Mouse (Mus musculus) forebrain, embryonic 12.5 days (tissue): ENCODE results near the gene Smco4. TPM values are rescaled to one million over a fixed set of nuclear protein-coding genes. Genes with fewer than 3 reads are reported as not detected.

Experiments used
- ATAC-seq: fragments of 200-750 bp; cut with Nextera tagmentation; 2 replicates; pipeline ENCODE4 v1.8.0; 2017; ENCODE audit warnings: moderate TSS enrichment; ENCODE audit not compliant: low FRiP score
- H3K27ac ChIP-seq: fragments of 300-500 bp; sonication (generic); 2 replicates; pipeline ENCODE4 v1.5.1; 2016; ENCODE audit warnings: mild to moderate bottlenecking
- H3K27me3 ChIP-seq: fragments of 300-500 bp; sonication (generic); 2 replicates; pipeline ENCODE4 v1.6.1; 2016; ENCODE audit warnings: mild to moderate bottlenecking
- H3K36me3 ChIP-seq: fragments of 300-500 bp; sonication (generic); replicated peaks from 2 replicates; pipeline ENCODE4 v1.6.1; 2016; ENCODE audit warnings: mild to moderate bottlenecking
- H3K4me1 ChIP-seq: fragments of 300-500 bp; sonication (generic); 2 replicates; pipeline ENCODE4 v1.6.1; 2016
- H3K4me2 ChIP-seq: fragments of 300-500 bp; sonication (generic); 2 replicates; pipeline ENCODE4 v1.6.1; 2016; ENCODE audit warnings: mild to moderate bottlenecking, moderate library complexity
- H3K4me3 ChIP-seq: fragments of 300-500 bp; sonication (generic); replicated peaks from 2 replicates; pipeline ENCODE4 v1.5.1; 2016; ENCODE audit warnings: mild to moderate bottlenecking
- H3K9ac ChIP-seq: fragments of 300-500 bp; sonication (generic); 2 replicates; pipeline ENCODE4 v1.6.1; 2016; ENCODE audit warnings: mild to moderate bottlenecking
- H3K9me3 ChIP-seq: fragments of 300-500 bp; sonication (generic); 2 replicates; pipeline ENCODE4 v1.6.1; 2016
- WGBS: fragments of 180-500 bp; shearing (Covaris S2); methylation state at CpG from one replicate; pipeline ENCODE4 v1.1.7; 2016; 5-methylcytosine and 5-hydroxymethylcytosine counted together
- polyA plus RNA-seq: library from polyadenylated mRNA; unstranded; fragments of >200 nt; fragmentation: Nextera tagmentation; extraction: Ambion mirVana; gene quantifications from 2 replicates; pipeline ENCODE4 v1.2.1, GENCODE M21; 2016

Smco4 gene
- polyA plus RNA-seq, 1 experiment from 2014 or later, result 2.6 TPM

DNA sequence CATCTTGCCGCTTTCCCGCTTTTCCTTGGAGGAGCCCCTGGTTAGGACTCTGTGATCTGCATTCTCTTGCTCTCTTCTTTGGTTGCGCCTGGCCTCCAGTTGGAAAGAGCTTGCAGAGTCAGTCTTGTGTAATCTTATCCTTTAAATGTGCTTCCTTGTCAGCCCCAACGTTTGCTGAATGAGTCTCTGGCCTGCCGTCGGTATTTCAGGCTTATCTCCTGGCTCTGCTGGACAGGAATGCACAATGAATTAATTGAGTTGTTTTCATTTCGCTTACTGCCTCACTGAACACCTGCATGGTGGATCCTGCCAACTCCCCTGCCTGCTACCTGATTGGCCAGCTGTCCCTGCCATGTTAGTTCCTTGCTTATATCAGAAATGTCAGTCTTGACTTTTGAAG is 19.7 kb downstream of the Smco4 start:
- H3K4me3 ChIP-seq, result no peak overlapping the region
- no peak for ATAC-seq
- H3K27ac ChIP-seq, result no peak overlapping the region
- H3K4me1 ChIP-seq, result peaks cover 17% of the 10 kb centered on the region
- no peak overlapping the region for H3K4me2 ChIP-seq
- no peaks in the 10 kb centered on the region for H3K27me3 ChIP-seq
- no peak overlapping the region for H3K9ac ChIP-seq
- H3K36me3 ChIP-seq, result no peaks in the 10 kb centered on the region
- 56% methylated on average over 7 of the region's 7 CpGs for WGBS
- H3K9me3 ChIP-seq, result no peaks in the 10 kb centered on the region

DNA sequence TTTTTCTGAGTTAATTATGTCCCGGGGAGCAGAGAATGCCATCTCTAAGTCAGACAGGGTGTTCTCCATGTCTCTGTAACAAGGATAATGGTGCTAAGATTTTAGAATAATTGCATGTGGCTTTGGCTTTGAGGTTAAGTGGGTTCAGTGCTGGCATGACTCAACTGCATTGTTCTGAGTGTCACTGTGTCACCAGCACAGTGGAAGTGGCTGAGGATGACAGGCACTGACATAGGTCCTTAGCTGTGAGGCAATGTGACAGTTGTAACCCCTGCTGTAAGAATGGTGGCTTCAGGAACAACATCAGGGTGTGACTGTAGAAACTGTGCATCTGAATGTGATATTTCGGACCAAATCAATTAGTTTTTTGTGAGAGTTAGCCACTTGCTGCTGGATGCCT is 22.8 kb downstream of the Smco4 start:
- no peak for ATAC-seq
- no peak overlapping the region for H3K4me2 ChIP-seq
- WGBS, result 47% methylated on average over 2 of the region's 2 CpGs
- H3K27ac ChIP-seq, result no peak overlapping the region
- H3K27me3 ChIP-seq, result no peaks in the 10 kb centered on the region
- H3K9me3 ChIP-seq, result no peaks in the 10 kb centered on the region
- no peak overlapping the region for H3K9ac ChIP-seq
- H3K4me1 ChIP-seq, result peaks cover 7% of the 10 kb centered on the region
- H3K36me3 ChIP-seq, result no peaks in the 10 kb centered on the region
- no peak overlapping the region for H3K4me3 ChIP-seq

DNA sequence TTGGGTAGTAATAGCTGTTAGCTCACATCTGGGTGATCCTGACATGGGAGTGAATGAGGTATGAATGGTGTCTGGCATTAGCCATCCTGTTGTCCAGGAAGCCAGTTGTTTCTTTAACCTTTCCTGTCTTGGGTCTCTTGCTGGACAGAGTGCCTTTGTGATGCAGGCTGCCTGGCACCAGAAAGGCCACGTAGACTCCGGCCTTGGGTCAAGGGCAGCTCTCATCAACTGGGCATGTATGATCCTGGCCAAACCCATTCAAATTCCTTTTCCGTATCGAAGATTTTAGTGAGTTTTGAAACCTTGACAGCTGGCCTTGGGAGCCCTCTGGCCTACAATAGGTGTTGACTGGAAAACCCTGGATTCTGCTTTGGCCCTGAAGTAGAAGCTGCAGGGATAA is 24.7 kb downstream of the Smco4 start:
- no peaks in the 10 kb centered on the region for H3K27me3 ChIP-seq
- ATAC-seq, result no peak
- H3K9me3 ChIP-seq, result no peaks in the 10 kb centered on the region
- 88% methylated on average over 4 of the region's 4 CpGs for WGBS
- no peak overlapping the region for H3K4me2 ChIP-seq
- H3K4me1 ChIP-seq, result peaks cover 5% of the 10 kb centered on the region; the same call in 1 of the 2 replicates
- H3K9ac ChIP-seq, result no peak overlapping the region
- H3K4me3 ChIP-seq, result no peak overlapping the region
- H3K27ac ChIP-seq, result no peak overlapping the region
- no peaks in the 10 kb centered on the region for H3K36me3 ChIP-seq

DNA sequence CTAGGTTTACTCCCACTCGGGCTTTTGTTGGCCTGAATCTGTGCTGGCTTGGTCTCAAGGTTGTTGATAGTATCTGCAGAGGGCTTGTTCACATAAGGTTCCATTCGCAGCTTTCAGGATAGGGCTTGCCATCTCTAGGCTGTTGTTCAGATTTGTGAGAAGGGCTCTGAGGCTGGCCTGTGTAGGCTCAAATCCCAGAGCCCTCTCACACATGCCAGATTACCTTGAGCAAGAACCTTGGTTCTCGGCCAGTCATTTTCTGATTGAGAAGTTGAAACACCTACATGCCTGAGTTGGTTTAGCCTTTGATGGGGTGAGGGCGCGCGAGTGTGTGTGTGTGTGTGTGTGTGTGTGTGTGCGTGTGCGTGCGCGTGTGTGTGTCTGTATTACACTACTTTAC is 29.1 kb downstream of the Smco4 start:
- no peak for ATAC-seq
- WGBS, result 93% methylated on average over 10 of the region's 10 CpGs

DNA sequence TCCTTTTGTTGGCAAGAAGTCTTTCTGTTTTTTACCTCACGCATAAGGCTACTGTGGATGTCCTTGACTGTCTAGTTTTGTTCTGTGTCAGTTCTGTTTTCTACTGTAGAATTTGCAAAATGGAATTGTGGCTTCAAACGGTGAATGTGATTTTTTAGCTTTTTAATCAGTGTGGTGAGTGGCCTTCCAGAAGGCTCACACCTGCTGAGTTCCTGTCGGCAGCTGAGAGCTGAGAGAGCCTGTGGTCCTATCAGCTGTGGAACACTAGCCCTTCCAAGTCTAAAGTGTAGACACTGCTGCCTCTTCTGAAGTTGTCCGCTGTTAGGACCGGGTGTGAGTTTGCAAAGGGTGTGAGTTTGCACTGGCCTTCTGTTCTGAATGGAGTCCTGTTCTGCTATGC is 29.7 kb downstream of the Smco4 start:
- 86% methylated on average over 5 of the region's 5 CpGs for WGBS
- Histone ChIP-seq H3K9ac (no peak overlapping the region), H3K4me1 (no peaks in the 10 kb centered on the region), H3K4me2 (no peak overlapping the region), H3K4me3 (no peak overlapping the region), H3K27me3 (no peaks in the 10 kb centered on the region), H3K9me3 (no peaks in the 10 kb centered on the region), H3K27ac (no peak overlapping the region), H3K36me3 (no peaks in the 10 kb centered on the region)
- ATAC-seq, result no peak

More for the DNA sequence above, 29.1 kb downstream of the Smco4 start:
- Histone ChIP-seq H3K27ac (no peak overlapping the region), H3K4me2 (no peak overlapping the region), H3K36me3 (no peaks in the 10 kb centered on the region), H3K27me3 (no peaks in the 10 kb centered on the region), H3K9ac (no peak overlapping the region), H3K4me3 (no peak overlapping the region), H3K4me1 (no peaks in the 10 kb centered on the region), H3K9me3 (no peaks in the 10 kb centered on the region)

DNA sequence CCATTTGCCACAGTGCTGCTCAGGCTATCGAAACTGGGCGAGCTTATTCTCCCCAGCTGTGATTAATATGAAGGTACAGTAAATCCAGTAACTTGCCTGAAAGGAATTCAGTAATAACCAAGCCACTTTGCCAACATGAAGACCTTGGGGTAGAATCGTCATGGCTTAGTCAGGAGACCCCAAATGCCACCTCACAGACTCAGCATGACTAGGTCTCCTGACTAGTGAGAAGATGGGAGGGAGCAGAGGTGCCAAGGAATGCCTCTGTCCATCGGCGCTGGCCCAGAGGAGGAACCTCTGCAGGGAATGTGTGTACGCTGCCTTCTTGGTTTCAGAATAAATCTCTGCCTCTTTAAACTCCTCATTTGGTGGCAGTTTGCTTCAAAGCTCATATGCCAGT is 30.4 kb downstream of the Smco4 start:
- no peak overlapping the region for H3K4me2 ChIP-seq
- H3K9me3 ChIP-seq, result no peaks in the 10 kb centered on the region
- no peaks in the 10 kb centered on the region for H3K36me3 ChIP-seq
- ATAC-seq, result no peak
- no peak overlapping the region for H3K27ac ChIP-seq
- WGBS, result 92% methylated on average over 6 of the region's 6 CpGs
- no peaks in the 10 kb centered on the region for H3K4me1 ChIP-seq
- H3K27me3 ChIP-seq, result no peaks in the 10 kb centered on the region
- H3K9ac ChIP-seq, result no peak overlapping the region
- H3K4me3 ChIP-seq, result no peak overlapping the region

DNA sequence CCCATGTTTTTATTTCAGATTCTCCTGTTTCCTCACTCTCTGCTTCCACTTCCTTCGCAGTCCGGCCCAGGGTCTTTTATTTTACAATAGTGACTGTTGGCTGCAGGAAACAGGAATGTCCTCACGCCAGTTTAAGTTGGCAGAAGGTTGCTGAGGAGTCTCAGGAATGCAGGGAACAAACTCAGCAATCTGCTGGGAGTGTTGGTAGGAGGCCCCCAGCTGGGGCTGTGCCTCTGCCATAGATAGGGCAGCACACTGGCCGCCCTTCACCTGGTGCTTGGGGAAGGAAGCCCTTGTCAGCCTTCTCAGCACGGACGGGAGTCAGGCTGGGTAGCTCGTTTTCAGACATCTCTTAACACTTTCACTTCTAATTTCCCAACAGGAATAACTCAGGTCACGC is 32.0 kb downstream of the Smco4 start:
- no peaks in the 10 kb centered on the region for H3K36me3 ChIP-seq
- no peaks in the 10 kb centered on the region for H3K27me3 ChIP-seq
- H3K9ac ChIP-seq, result no peak overlapping the region
- H3K27ac ChIP-seq, result no peak overlapping the region
- H3K4me2 ChIP-seq, result no peak overlapping the region
- H3K4me3 ChIP-seq, result no peak overlapping the region
- peaks cover 9% of the 10 kb centered on the region for H3K4me1 ChIP-seq
- H3K9me3 ChIP-seq, result no peaks in the 10 kb centered on the region
- no peak for ATAC-seq
- WGBS, result 81% methylated on average over 8 of the region's 8 CpGs

DNA sequence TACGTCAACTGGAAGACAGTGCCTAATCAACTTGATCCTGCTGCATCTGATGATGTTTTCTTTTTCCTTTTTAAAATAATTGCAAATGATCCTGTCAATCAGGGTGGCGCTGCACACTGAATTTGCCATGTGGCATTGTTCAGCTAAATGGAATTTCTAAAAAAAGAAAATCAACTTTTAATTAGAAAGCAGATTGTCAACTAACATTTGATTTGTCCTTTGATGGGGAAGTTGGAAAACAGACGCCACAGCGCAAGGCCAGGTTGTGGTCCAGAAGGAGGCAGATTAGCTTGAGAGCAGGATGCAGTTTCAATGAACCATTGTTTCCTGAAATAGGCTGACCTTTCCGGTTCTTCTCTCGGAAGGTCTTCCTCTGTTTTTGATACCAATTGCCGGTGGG is 33.3 kb downstream of the Smco4 start:
- Histone ChIP-seq H3K36me3 (no peaks in the 10 kb centered on the region), H3K27ac (no peak overlapping the region), H3K27me3 (no peaks in the 10 kb centered on the region), H3K4me3 (no peak overlapping the region), H3K4me2 (no peak overlapping the region), H3K9me3 (no peaks in the 10 kb centered on the region), H3K4me1 (peaks cover 9% of the 10 kb centered on the region), H3K9ac (no peak overlapping the region)
- WGBS, result 65% methylated on average over 7 of the region's 7 CpGs
- no peak for ATAC-seq

DNA sequence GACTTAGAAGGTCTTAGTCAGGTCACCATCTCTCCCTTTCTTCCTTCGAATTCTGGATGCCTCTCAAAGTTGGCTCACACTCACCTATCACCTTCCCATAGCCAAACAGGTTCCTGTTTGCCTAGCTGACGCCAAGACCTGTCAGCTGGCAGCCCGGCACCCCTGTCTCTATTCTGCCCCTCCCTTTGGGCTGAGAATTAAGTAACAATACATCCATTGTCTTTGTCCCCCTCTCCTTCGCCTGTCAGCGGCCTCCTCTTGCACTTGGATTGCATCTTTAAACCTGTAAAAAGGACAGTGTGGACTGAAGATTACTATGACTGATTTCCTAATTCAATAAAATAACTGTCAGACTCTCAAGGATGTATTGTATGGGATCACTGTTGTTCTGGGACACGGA is 34.6 kb downstream of the Smco4 start:
- no peak overlapping the region for H3K9ac ChIP-seq
- no peaks in the 10 kb centered on the region for H3K27me3 ChIP-seq
- H3K36me3 ChIP-seq, result no peaks in the 10 kb centered on the region
- no peaks in the 10 kb centered on the region for H3K9me3 ChIP-seq
- no peak overlapping the region for H3K4me2 ChIP-seq
- WGBS, result 60% methylated on average over 6 of the region's 6 CpGs
- H3K4me3 ChIP-seq, result no peak overlapping the region
- H3K4me1 ChIP-seq, result peaks cover 9% of the 10 kb centered on the region
- no peak overlapping the region for H3K27ac ChIP-seq
- no peak for ATAC-seq

DNA sequence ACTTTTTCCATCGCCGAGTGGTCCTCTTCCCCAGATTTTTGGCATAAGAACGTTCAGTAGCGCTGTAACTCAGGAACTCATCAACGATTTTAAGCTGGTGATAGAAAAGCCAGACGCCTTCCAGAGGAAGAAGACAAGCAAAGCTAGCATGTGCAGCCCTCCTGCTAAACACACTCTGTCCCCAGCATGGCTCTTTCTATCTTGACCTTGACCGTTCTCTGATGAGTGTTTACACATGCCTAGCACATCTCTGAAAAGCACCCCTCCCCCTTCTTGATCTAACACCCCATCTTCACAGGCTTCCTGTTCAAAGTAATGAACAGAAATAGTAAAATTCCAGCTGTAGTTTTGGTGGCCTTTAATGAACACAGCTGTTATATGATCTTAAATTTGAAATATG is 35.1 kb downstream of the Smco4 start:
- Histone ChIP-seq H3K36me3 (no peaks in the 10 kb centered on the region), H3K9me3 (no peaks in the 10 kb centered on the region), H3K4me1 (peaks cover 9% of the 10 kb centered on the region), H3K27ac (no peak overlapping the region), H3K9ac (no peak overlapping the region), H3K4me3 (no peak overlapping the region), H3K27me3 (no peaks in the 10 kb centered on the region), H3K4me2 (no peak overlapping the region)
- WGBS, result 91% methylated on average over 7 of the region's 7 CpGs
- ATAC-seq, result no peak

DNA sequence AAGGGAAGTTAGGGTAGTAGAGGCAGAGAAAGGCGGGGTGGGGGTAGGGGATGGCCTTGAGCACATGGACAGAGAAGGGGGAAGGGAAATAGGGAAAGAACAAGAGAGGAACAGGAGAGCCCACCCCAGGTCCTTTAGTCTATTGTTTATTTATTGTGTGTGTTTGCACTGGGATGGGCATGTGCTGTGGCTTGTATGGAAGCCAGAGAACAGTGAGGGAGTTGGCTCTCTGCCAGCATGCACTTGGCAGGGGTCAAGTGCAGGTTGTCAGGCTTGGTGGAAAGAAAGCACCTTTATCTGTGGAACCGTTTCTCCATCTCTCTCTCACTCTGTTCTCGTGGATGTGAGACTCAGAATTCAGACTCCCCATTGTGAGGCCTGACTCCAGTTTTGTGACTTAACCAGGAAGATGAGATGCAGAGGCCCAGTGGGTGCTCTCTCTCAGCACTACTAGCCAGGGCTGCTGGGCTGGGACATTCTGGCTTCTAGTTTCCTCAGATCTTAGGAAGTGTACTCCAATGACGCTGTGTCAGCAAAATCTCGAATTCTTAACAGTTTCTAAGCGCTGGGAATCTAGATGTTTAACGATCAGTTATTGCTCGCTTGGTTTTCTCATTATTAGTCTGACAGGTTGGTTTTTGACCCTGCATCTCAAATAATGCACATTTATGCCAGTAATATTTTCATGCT is 36.2 kb downstream of the Smco4 start:
- peak; percentile 42; the same call in 1 of the 2 replicates for ATAC-seq
- H3K9ac ChIP-seq, result no peak overlapping the region

DNA sequence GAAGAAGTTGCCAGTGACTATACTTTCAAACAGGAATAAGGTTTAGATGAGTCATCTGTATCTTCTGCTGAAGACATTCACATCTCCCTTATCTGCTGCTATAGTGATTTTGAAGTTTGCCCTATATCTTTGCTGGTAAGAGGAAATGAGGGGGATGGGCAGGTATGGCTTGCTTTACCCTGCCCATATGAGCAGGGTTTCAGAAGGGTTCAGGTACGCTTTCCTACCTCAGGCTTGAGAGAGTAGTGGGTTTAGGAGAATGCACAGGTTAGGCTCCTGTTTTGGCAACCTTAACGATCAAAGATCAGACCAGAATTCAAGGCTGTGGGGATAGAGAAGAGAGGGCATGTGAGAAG is 36.7 kb downstream of the Smco4 start:
- H3K9ac ChIP-seq, result no peak overlapping the region
- 93% methylated on average over 2 of the region's 2 CpGs for WGBS
- no peaks in the 10 kb centered on the region for H3K36me3 ChIP-seq
- H3K4me2 ChIP-seq, result no peak overlapping the region
- H3K27me3 ChIP-seq, result no peaks in the 10 kb centered on the region
- no peak overlapping the region for H3K27ac ChIP-seq
- no peaks in the 10 kb centered on the region for H3K9me3 ChIP-seq
- no peak overlapping the region for H3K4me3 ChIP-seq
- ATAC-seq, result no peak
- H3K4me1 ChIP-seq, result peaks cover 9% of the 10 kb centered on the region

More for the DNA sequence above, 36.2 kb downstream of the Smco4 start:
- H3K4me2 ChIP-seq, result no peak overlapping the region
- peaks cover 9% of the 10 kb centered on the region for H3K4me1 ChIP-seq
- H3K9me3 ChIP-seq, result no peaks in the 10 kb centered on the region
- no peaks in the 10 kb centered on the region for H3K27me3 ChIP-seq
- no peak overlapping the region for H3K4me3 ChIP-seq
- 59% methylated on average over 8 of the region's 8 CpGs for WGBS
- no peaks in the 10 kb centered on the region for H3K36me3 ChIP-seq
- H3K27ac ChIP-seq, result no peak overlapping the region

DNA sequence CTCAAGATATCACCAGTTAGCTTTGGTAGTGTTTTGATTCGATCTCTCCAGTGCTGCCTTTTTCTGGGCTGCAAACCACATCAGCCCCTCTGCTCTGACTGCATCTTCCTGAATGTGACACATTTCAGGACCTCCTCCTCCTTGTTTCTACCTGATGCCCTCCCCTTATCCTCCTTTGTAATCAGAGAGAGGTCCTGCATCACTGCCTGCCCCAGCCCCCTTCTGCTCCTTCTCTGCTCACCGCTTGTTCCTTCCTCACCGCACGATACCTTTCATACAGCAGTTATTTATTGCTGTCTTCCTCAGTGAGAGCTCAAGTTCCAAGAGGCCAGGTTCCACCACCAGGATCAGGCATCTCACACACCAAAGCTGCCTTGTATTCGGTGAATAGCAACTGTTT is 38.0 kb downstream of the Smco4 start:
- H3K9ac ChIP-seq, result no peak overlapping the region
- H3K27me3 ChIP-seq, result no peaks in the 10 kb centered on the region
- H3K4me1 ChIP-seq, result peaks cover 9% of the 10 kb centered on the region
- no peaks in the 10 kb centered on the region; the same call in 1 of the 2 replicates for H3K36me3 ChIP-seq
- H3K9me3 ChIP-seq, result no peaks in the 10 kb centered on the region
- no peak overlapping the region for H3K27ac ChIP-seq
- no peak overlapping the region for H3K4me3 ChIP-seq
- WGBS, result 92% methylated on average over 5 of the region's 5 CpGs
- no peak overlapping the region for H3K4me2 ChIP-seq
- no peak for ATAC-seq
